Mouse (Mus musculus): ENCODE measurements at regions not wholly inside any gene's neighbourhood (a gene's known extent, or its start where the extent isn't known, plus 50 kb on each side); places are given as distances from the start of the nearest gene placed in this dataset.

DNA sequence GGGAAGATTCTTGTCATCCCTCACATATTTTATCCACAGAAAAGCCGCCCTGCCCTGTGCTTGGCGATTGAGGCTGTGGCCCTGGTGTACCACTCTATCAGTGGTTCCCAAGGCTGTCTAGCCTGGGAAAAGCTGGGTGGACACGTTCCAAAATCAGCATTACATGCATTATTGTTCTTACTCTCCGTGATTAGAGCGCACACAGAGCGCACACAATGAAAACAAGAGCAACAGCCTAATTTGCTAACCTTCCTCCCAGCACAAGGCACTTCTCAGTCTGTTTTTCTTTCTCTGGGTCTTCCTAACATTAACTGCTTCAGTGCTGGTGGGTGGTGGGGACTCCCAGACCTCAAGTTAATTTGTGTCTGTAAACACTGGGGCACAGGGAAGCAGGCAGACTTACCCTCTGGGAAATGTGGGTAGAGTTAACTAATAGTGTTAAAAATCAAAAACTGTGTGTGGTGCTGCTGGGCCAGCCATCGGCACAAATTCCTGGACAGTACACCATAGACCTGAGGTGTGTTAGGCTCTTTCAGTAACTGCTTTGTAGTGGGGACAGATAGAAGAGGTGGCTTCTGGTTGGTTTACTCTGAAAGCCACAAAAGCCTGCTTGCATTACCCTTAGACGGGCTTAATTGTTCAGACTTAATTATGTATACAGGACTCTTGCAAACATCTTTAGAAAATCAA lies 137.8 kb upstream of the Hey2 start:
- H3K36me3 ChIP-seq (replicated peaks in 1 of 2; ENCODE audit: control insufficient read depth in 1 of 2, insufficient read depth in 1 of 2, low read length in 1 of 2): no peaks in the 10 kb centered on the region
- no peak overlapping the region for H3K27ac ChIP-seq (ENCODE audit: insufficient read depth, low read depth)
- no peaks in the 10 kb centered on the region for H3K27me3 ChIP-seq (replicated peaks)
- H3K4me3 ChIP-seq (replicated peaks in 1 of 3; ENCODE audit: low read depth in 2 of 3, low read length in 2 of 3, poor library complexity in 1 of 3): no peak overlapping the region
- H3K9me3 ChIP-seq (replicated peaks; ENCODE audit: low read length): no peaks in the 10 kb centered on the region
- dilution Hi-C loops (cut with MboI; ENCODE audit: extremely low pct_ligation_motif_present, extremely low pct_unique_long_range_greater_than_20kb, low sequenced_read_pairs): no loop called here
- in situ Hi-C loops (cut with MboI; ENCODE audit: low pct_ligation_motif_present, low pct_unique_long_range_greater_than_20kb, low sequenced_read_pairs): no loop called here
- TF ChIP-seq ZMIZ1 (IDR thresholded peaks at IDR 0.05; ENCODE audit: low read depth, low read length): no peak
- TF ChIP-seq SMC3 (IDR thresholded peaks at IDR 0.05; ENCODE audit: low read depth, low read length): no peak
- TF ChIP-seq MXI1 (IDR thresholded peaks at IDR 0.05; ENCODE audit: low read depth, low read length): no peak
- no peak for TF ChIP-seq CHD1 (IDR thresholded peaks at IDR 0.05; ENCODE audit: low read depth, low read length)
- no peak for TF ChIP-seq ZC3H11A (IDR thresholded peaks at IDR 0.05; ENCODE audit: low read depth, low read length)
- TF ChIP-seq PAX5 (IDR thresholded peaks at IDR 0.05; ENCODE audit: low read length): no peak
- TF ChIP-seq RAD21 (IDR thresholded peaks at IDR 0.05; ENCODE audit: low read depth, low read length): no peak
- TF ChIP-seq SIN3A (IDR thresholded peaks at IDR 0.05; ENCODE audit: low read length): no peak
- TF ChIP-seq RCOR1 (conservative IDR thresholded peaks at IDR 0.05; ENCODE audit: low read depth, low read length): no peak
- TF ChIP-seq CHD2 (IDR thresholded peaks at IDR 0.05; ENCODE audit: low read length): no peak
- TF ChIP-seq IRF4 (IDR thresholded peaks at IDR 0.05; ENCODE audit: low read depth, low read length): no peak
- TF ChIP-seq USF2 (conservative IDR thresholded peaks at IDR 0.05; ENCODE audit: low read depth, low read length): no peak
- TF ChIP-seq E2F4 (IDR thresholded peaks at IDR 0.05; ENCODE audit: insufficient replicate concordance, low read depth, low read length): no peak
- H3K4me2 ChIP-seq (ENCODE audit: insufficient read depth, low read depth, poor library complexity, severe bottlenecking): no peak overlapping the region
- no peaks in the 10 kb centered on the region for H3K79me2 ChIP-seq (replicated peaks; ENCODE audit: control insufficient read depth, extremely low read depth, insufficient read depth, poor library complexity, severe bottlenecking)
- no peak overlapping the region for H3K9ac ChIP-seq (ENCODE audit: insufficient read depth, low read depth)
- H3K4me1 ChIP-seq (ENCODE audit: control insufficient read depth in 1 of 2, insufficient read depth in 2 of 2): no peaks in the 10 kb centered on the region
- no peak for DNase-seq (ENCODE audit: extremely low read depth)

DNA sequence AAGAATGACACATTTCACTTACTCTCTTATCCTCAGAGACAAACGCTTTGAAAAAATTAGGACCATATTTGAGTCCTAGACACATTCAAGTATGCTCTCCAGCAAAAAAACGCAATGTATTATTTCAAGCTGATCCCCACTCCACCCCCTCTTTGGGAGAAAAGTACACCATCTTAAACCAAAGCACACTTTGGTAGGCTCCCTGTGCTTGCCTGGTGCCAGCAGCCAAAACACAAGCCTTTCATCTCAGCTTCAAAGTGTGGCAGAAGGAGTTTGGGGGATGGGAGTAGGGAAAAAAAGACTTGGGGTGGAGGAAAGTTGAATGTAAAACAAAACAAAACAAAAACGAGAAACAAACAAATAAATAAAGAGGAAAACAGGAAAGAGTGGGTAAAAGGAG lies 137.2 kb upstream of the Hey2 start:
- Histone ChIP-seq H3K9me3 (replicated peaks; ENCODE audit: low read length) (no peaks in the 10 kb centered on the region), H3K4me3 (replicated peaks in 1 of 3; ENCODE audit: low read depth in 2 of 3, low read length in 2 of 3, poor library complexity in 1 of 3) (no peak overlapping the region), H3K27me3 (replicated peaks) (no peaks in the 10 kb centered on the region), H3K4me1 (ENCODE audit: control insufficient read depth in 1 of 2, insufficient read depth in 2 of 2) (no peaks in the 10 kb centered on the region), H3K9ac (ENCODE audit: insufficient read depth, low read depth) (no peak overlapping the region), H3K36me3 (replicated peaks in 1 of 2; ENCODE audit: control insufficient read depth in 1 of 2, insufficient read depth in 1 of 2, low read length in 1 of 2) (no peaks in the 10 kb centered on the region), H3K27ac (ENCODE audit: insufficient read depth, low read depth) (no peak overlapping the region), H3K4me2 (ENCODE audit: insufficient read depth, low read depth, poor library complexity, severe bottlenecking) (no peak overlapping the region), H3K79me2 (replicated peaks; ENCODE audit: control insufficient read depth, extremely low read depth, insufficient read depth, poor library complexity, severe bottlenecking) (no peaks in the 10 kb centered on the region)
- DNase-seq (ENCODE audit: extremely low read depth): no peak
- dilution Hi-C loops (cut with MboI; ENCODE audit: extremely low pct_ligation_motif_present, extremely low pct_unique_long_range_greater_than_20kb, low sequenced_read_pairs) (no loop called here), in situ Hi-C loops (cut with MboI; ENCODE audit: low pct_ligation_motif_present, low pct_unique_long_range_greater_than_20kb, low sequenced_read_pairs) (no loop called here)
- TF ChIP-seq SIN3A (IDR thresholded peaks at IDR 0.05; ENCODE audit: low read length): no peak
- no peak for TF ChIP-seq RCOR1 (conservative IDR thresholded peaks at IDR 0.05; ENCODE audit: low read depth, low read length)
- TF ChIP-seq E2F4 (IDR thresholded peaks at IDR 0.05; ENCODE audit: insufficient replicate concordance, low read depth, low read length): no peak
- TF ChIP-seq JUN (IDR thresholded peaks at IDR 0.05; ENCODE audit: insufficient read depth, low read depth, low read length): no peak
- no peak for TF ChIP-seq POLR2AphosphoS2 (IDR thresholded peaks at IDR 0.05; ENCODE audit: low read depth, low read length)
- TF ChIP-seq ZMIZ1 (IDR thresholded peaks at IDR 0.05; ENCODE audit: low read depth, low read length): no peak
- TF ChIP-seq CHD2 (IDR thresholded peaks at IDR 0.05; ENCODE audit: low read length): no peak
- TF ChIP-seq USF2 (conservative IDR thresholded peaks at IDR 0.05; ENCODE audit: low read depth, low read length): no peak
- TF ChIP-seq ZNF384 (IDR thresholded peaks at IDR 0.05; ENCODE audit: low read depth, low read length): no peak
- no peak for TF ChIP-seq NRF1 (IDR thresholded peaks at IDR 0.05; ENCODE audit: low read depth, low read length)
- TF ChIP-seq BHLHE40 (IDR thresholded peaks at IDR 0.05; ENCODE audit: low read depth, low read length): no peak
- TF ChIP-seq ZC3H11A (IDR thresholded peaks at IDR 0.05; ENCODE audit: low read depth, low read length): no peak
- no peak for TF ChIP-seq HCFC1 (IDR thresholded peaks at IDR 0.05; ENCODE audit: low read depth, low read length)
- no peak for TF ChIP-seq RAD21 (IDR thresholded peaks at IDR 0.05; ENCODE audit: low read depth, low read length)
- no peak for TF ChIP-seq EP300 (IDR thresholded peaks at IDR 0.05; ENCODE audit: low read length)
- TF ChIP-seq PAX5 (IDR thresholded peaks at IDR 0.05; ENCODE audit: low read length): no peak
- no peak for TF ChIP-seq POLR2A (IDR thresholded peaks at IDR 0.05; ENCODE audit: low read depth, low read length)
- no peak for TF ChIP-seq MYC (IDR thresholded peaks at IDR 0.05; ENCODE audit: low read depth, low read length)
- no peak for TF ChIP-seq MAX (IDR thresholded peaks at IDR 0.05; ENCODE audit: low read length)
- no peak for TF ChIP-seq USF1 (IDR thresholded peaks at IDR 0.05; ENCODE audit: low read depth, low read length)
